Mouse (Mus musculus) heart, postnatal 0 days (tissue): ENCODE results near the gene Csnk1g1. TPM values are rescaled to one million over a fixed set of nuclear protein-coding genes. Genes with fewer than 3 reads are reported as not detected.

Experiments used
- ATAC-seq: fragments of 200-750 bp; cut with Nextera tagmentation; 2 replicates; pipeline ENCODE4 v1.8.0; 2017; ENCODE audit warnings: low read depth, moderate number of reproducible peaks, moderate library complexity; ENCODE audit not compliant: insufficient read depth
- DNase-seq: peaks from one replicate; pipeline ENCODE4 v3.0.0-alpha.2; 2016; ENCODE audit warnings: low spot score
- H3K27ac ChIP-seq: fragments of 300-500 bp; sonication (generic); 2 replicates; pipeline ENCODE4 v1.5.1; 2014; ENCODE audit warnings: low read depth, mild to moderate bottlenecking
- H3K27me3 ChIP-seq: fragments of 300-500 bp; sonication (generic); 2 replicates; pipeline ENCODE4 v1.6.1; 2014; ENCODE audit warnings: low read length, mixed read lengths; ENCODE audit not compliant: control insufficient read depth, insufficient read depth
- H3K36me3 ChIP-seq: fragments of 300-500 bp; sonication (generic); replicated peaks from 2 replicates; pipeline ENCODE4 v1.6.1; 2014; ENCODE audit warnings: low read length, mixed read lengths; ENCODE audit not compliant: control insufficient read depth, insufficient read depth
- H3K4me1 ChIP-seq: fragments of 300-500 bp; sonication (generic); 2 replicates; pipeline ENCODE4 v1.6.1; 2014; ENCODE audit warnings: antibody characterized with exemption; ENCODE audit not compliant: control insufficient read depth, insufficient read depth
- H3K4me2 ChIP-seq: fragments of 300-500 bp; sonication (generic); 2 replicates; pipeline ENCODE4 v1.6.1; 2014; ENCODE audit warnings: low read depth, mild to moderate bottlenecking, low read length, moderate library complexity
- H3K4me3 ChIP-seq: fragments of 300-500 bp; sonication (generic); 2 replicates; pipeline ENCODE4 v1.5.1; 2014; ENCODE audit warnings: low read depth, low read length
- H3K9ac ChIP-seq: fragments of 300-500 bp; sonication (generic); replicated peaks from 2 replicates; pipeline ENCODE4 v1.6.1; 2014; ENCODE audit warnings: low read depth, low read length, mixed read lengths
- H3K9me3 ChIP-seq: fragments of 300-500 bp; sonication (generic); replicated peaks from 2 replicates; pipeline ENCODE4 v1.6.1; 2016; ENCODE audit warnings: low read length; ENCODE audit not compliant: control insufficient read depth
- CTCF ChIP-seq: IDR thresholded peaks from 2 replicates; pipeline ENCODE4 v1.5.1; 2016; ENCODE audit warnings: antibody characterized with exemption, control low read depth, low read depth
- EP300 ChIP-seq: IDR thresholded peaks from 2 replicates; pipeline ENCODE4 v1.6.1; 2016; ENCODE audit warnings: antibody characterized with exemption, low read depth
- WGBS: fragments of 180-500 bp; shearing (Covaris S2); extraction: QIAGEN DNeasy Blood & Tissue Kit; methylation state at CpG from one replicate; pipeline ENCODE4 v1.1.7; 2014; 5-methylcytosine and 5-hydroxymethylcytosine counted together
- polyA plus RNA-seq: library from polyadenylated mRNA; unstranded; fragments of >200 nt; fragmentation: Nextera tagmentation; extraction: Ambion mirVana; gene quantifications from 2 replicates; pipeline ENCODE4 v1.2.1, GENCODE M21; 2015
- total RNA-seq: library from RNA; depleted of rRNA; stranded (reverse); fragments of >200 nt; gene quantifications from 2 replicates; pipeline ENCODE4 v1.2.3, GENCODE M21; 2014; ENCODE audit warnings: low replicate concordance

Gene Csnk1g1
- total and polyA plus RNA-seq, 2 experiments from 2014 or later: 6.0 to 17.1 TPM

GRCm38 (mm10) chr9:65896977-65897376 is 11.7 kb upstream of the Csnk1g1 start:
- 85% methylated on average over 2 of the region's 2 CpGs for WGBS
- TF ChIP-seq CTCF (no peak), EP300 (no peak)
- Histone ChIP-seq H3K4me2 (no peak overlapping the region), H3K9ac (no peak overlapping the region), H3K4me3 (no peak overlapping the region), H3K36me3 (peaks cover 24% of the 10 kb centered on the region; the same call in 1 of the 2 replicates), H3K27me3 (no peaks in the 10 kb centered on the region), H3K4me1 (no peaks in the 10 kb centered on the region), H3K27ac (no peak overlapping the region), H3K9me3 (no peaks in the 10 kb centered on the region)
- DNase-seq (no peak), ATAC-seq (no peak)

GRCm38 (mm10) chr9:65902879-65903278 is 5.8 kb upstream of the Csnk1g1 start:
- Histone ChIP-seq H3K9me3 (no peaks in the 10 kb centered on the region), H3K4me1 (no peaks in the 10 kb centered on the region; the same call in 1 of the 2 replicates), H3K36me3 (peaks cover 11% of the 10 kb centered on the region; the same call in 1 of the 2 replicates), H3K9ac (no peak overlapping the region), H3K27ac (no peak overlapping the region), H3K4me2 (no peak overlapping the region), H3K27me3 (no peaks in the 10 kb centered on the region), H3K4me3 (no peak overlapping the region)
- TF ChIP-seq CTCF: no peak
- TF ChIP-seq EP300: no peak
- 94% methylated on average over 3 of the region's 3 CpGs for WGBS
- ATAC-seq (no peak), DNase-seq (no peak)

- peaks cover 11% of the 10 kb centered on the region; the same call in 1 of the 2 replicates for H3K36me3 ChIP-seq
- no peaks in the 10 kb centered on the region; the same call in 1 of the 2 replicates for H3K4me1 ChIP-seq
- H3K27me3 ChIP-seq: no peaks in the 10 kb centered on the region
- H3K4me2 ChIP-seq: no peak overlapping the region
- TF ChIP-seq CTCF: 0 out of 2 replicates have a peak, but pooled peaks have one; percentile 16
- TF ChIP-seq EP300: no peak
- no peak for DNase-seq
- no peak overlapping the region for H3K9ac ChIP-seq
- ATAC-seq: no peak
- H3K9me3 ChIP-seq: no peaks in the 10 kb centered on the region
- no peak overlapping the region for H3K4me3 ChIP-seq
- H3K27ac ChIP-seq: no peak overlapping the region
Measured at GRCm38 (mm10) chr9:65903419-65903818, 5.3 kb upstream of the Csnk1g1 start.

GRCm38 (mm10) chr9:65909301-65909801 is 627 bp downstream of the Csnk1g1 start:
- peak; percentile 27; the same call in 1 of the 2 replicates for TF ChIP-seq CTCF
- no peak; the same call in 1 of the 2 replicates for TF ChIP-seq EP300
- Histone ChIP-seq H3K9me3 (no peaks in the 10 kb centered on the region), H3K4me1 (peaks cover 3% of the 10 kb centered on the region; the same call in 1 of the 2 replicates), H3K36me3 (no peaks in the 10 kb centered on the region; the same call in 1 of the 2 replicates), H3K9ac (peak overlapping the region; percentile 68), H3K27me3 (no peaks in the 10 kb centered on the region), H3K4me2 (peak overlapping the region; percentile 87), H3K4me3 (peak overlapping the region; percentile 87), H3K27ac (peak overlapping the region; percentile 85)
- DNase-seq (peak; percentile 32), ATAC-seq (peak; percentile 53)
- 1% methylated on average over 34 of the region's 34 CpGs for WGBS

GRCm38 (mm10) chr9:65909837-65910236 is 1.1 kb downstream of the Csnk1g1 start:
- WGBS: 5% methylated on average over 4 of the region's 4 CpGs
- DNase-seq (no peak), ATAC-seq (no peak)
- TF ChIP-seq EP300: no peak
- Histone ChIP-seq H3K27me3 (no peaks in the 10 kb centered on the region), H3K4me2 (peak overlapping the region; percentile 87), H3K4me3 (peak overlapping the region; percentile 87), H3K9ac (peak overlapping the region; percentile 68), H3K9me3 (no peaks in the 10 kb centered on the region), H3K27ac (peak overlapping the region; percentile 85), H3K4me1 (peaks cover 3% of the 10 kb centered on the region; the same call in 1 of the 2 replicates), H3K36me3 (no peaks in the 10 kb centered on the region; the same call in 1 of the 2 replicates)

GRCm38 (mm10) chr9:65913976-65914375 is 5.3 kb downstream of the Csnk1g1 start:
- Histone ChIP-seq H3K9me3 (no peaks in the 10 kb centered on the region), H3K4me3 (no peak overlapping the region), H3K27me3 (no peaks in the 10 kb centered on the region), H3K27ac (no peak overlapping the region), H3K4me1 (0 out of 2 replicates have a peak, but pooled peaks cover 3% of the 10 kb centered on the region), H3K4me2 (no peak overlapping the region), H3K36me3 (no peaks in the 10 kb centered on the region), H3K9ac (no peak overlapping the region)
- WGBS: 50% methylated on average over 2 of the region's 2 CpGs
- DNase-seq (no peak), ATAC-seq (no peak)
- TF ChIP-seq CTCF: no peak
- TF ChIP-seq EP300: no peak
